Mouse (Mus musculus): ENCODE data around the gene Mlh1.

Gene Mlh1

GRCm38 (mm10) chr9:111285676-111286075 is 14.1 kb upstream of the Mlh1 start:
- DNase-seq: no peak

GRCm38 (mm10) chr9:111285061-111285460 is 13.5 kb upstream of the Mlh1 start:
- no peak for DNase-seq

- no peak for DNase-seq
Measured at GRCm38 (mm10) chr9:111275156-111275555, 3.6 kb upstream of the Mlh1 start.

- no peak for DNase-seq
Measured at GRCm38 (mm10) chr9:111273958-111274357, 2.4 kb upstream of the Mlh1 start.

GRCm38 (mm10) chr9:111272996-111273785 is 1.6 kb upstream of the Mlh1 start:
- DNase-seq: no peak

GRCm38 (mm10) chr9:111272356-111272755 is 765 bp upstream of the Mlh1 start:
- DNase-seq: no peak

- no peak for DNase-seq
Measured at GRCm38 (mm10) chr9:111271056-111271433, 546 bp downstream of the Mlh1 start.

GRCm38 (mm10) chr9:111270606-111271005 is 985 bp downstream of the Mlh1 start:
- DNase-seq: no peak

GRCm38 (mm10) chr9:111267998-111268397 is 3.6 kb downstream of the Mlh1 start:
- no peak for DNase-seq

GRCm38 (mm10) chr9:111261356-111261755 is 10.2 kb downstream of the Mlh1 start:
- DNase-seq: no peak

GRCm38 (mm10) chr9:111260360-111260985 is 11.1 kb downstream of the Mlh1 start:
- no peak for DNase-seq

- no peak for DNase-seq
Measured at GRCm38 (mm10) chr9:111252161-111252869, 19.3 kb downstream of the Mlh1 start.

- DNase-seq: no peak
Measured at GRCm38 (mm10) chr9:111247682-111248246, 23.8 kb downstream of the Mlh1 start.

GRCm38 (mm10) chr9:111245546-111245945 is 26.0 kb downstream of the Mlh1 start:
- DNase-seq: no peak

GRCm38 (mm10) chr9:111243384-111243783 is 28.2 kb downstream of the Mlh1 start:
- no peak for DNase-seq

GRCm38 (mm10) chr9:111239821-111240220 is 31.8 kb downstream of the Mlh1 start:
- no peak for DNase-seq

GRCm38 (mm10) chr9:111237726-111238125 is 33.9 kb downstream of the Mlh1 start:
- DNase-seq: no peak

GRCm38 (mm10) chr9:111234701-111235100 is 36.9 kb downstream of the Mlh1 start:
- DNase-seq: no peak

- DNase-seq: no peak
Measured at GRCm38 (mm10) chr9:111228446-111228845, 43.1 kb downstream of the Mlh1 start.

- DNase-seq: no peak
Measured at GRCm38 (mm10) chr9:111223406-111223805, 48.2 kb downstream of the Mlh1 start.

- DNase-seq: no peak
Measured at GRCm38 (mm10) chr9:111221580-111221979, 50.0 kb downstream of the Mlh1 start.

- no peak for DNase-seq
Measured at GRCm38 (mm10) chr9:111220551-111221080, 51.0 kb downstream of the Mlh1 start.

GRCm38 (mm10) chr9:111216424-111216823 is 55.2 kb downstream of the Mlh1 start:
- no peak for DNase-seq
